Mouse (Mus musculus): ENCODE results near the gene Rnf212b. TPM values are rescaled to one million over a fixed set of nuclear protein-coding genes. Genes with fewer than 3 reads are reported as not detected.
"Not testable (repeated sequence)": the region's sequence is repeated elsewhere in the genome, so short reads cannot be mapped to it uniquely, and the experiment has no call there.

The Rnf212b gene
- not detected in 2 replicates for polyA plus RNA-seq (2012; ENCODE audit: insufficient read depth, insufficient read length, missing spikeins)

- H3K4me3 ChIP-seq (ENCODE audit: insufficient read depth, low read length): no peak within 1 kb of the TSS
- TF ChIP-seq POLR2A (IDR thresholded peaks at IDR 0.05; ENCODE audit: borderline replicate concordance, low read depth, low read length): no peak
- TF ChIP-seq CTCF (IDR thresholded peaks at IDR 0.05; ENCODE audit: low read depth, low read length): no peak
- H3K4me1 ChIP-seq (ENCODE audit: control insufficient read depth, insufficient read depth, low read length): peaks cover 3% of the 10 kb centered on the region; the same call in 1 of the 2 replicates
- H3K27ac ChIP-seq (ENCODE audit: insufficient read depth, low read depth, low read length): no peak within 1 kb of the TSS
Measured at GRCm38 (mm10) chr14:54813991-54814390, at the start of gene Rnf212b. TSS of gene Rnf212b (plus strand) at chr14:54814141.

- not testable (repeated sequence) for H3K27ac ChIP-seq (ENCODE audit: insufficient read depth, low read depth, low read length); H3K4me3 ChIP-seq (ENCODE audit: insufficient read depth, low read length)
- peaks cover 41% of the 10 kb centered on the region for H3K4me1 ChIP-seq (ENCODE audit: control insufficient read depth, insufficient read depth, low read length)
Measured at GRCm38 (mm10) chr14:54766937-54767336, 47.0 kb upstream of the Rnf212b start.

GRCm38 (mm10) chr14:54768314-54769067 is 45.5 kb upstream of the Rnf212b start:
- TF ChIP-seq POLR2A (IDR thresholded peaks at IDR 0.05; ENCODE audit: borderline replicate concordance, low read depth, low read length) (no peak), CTCF (IDR thresholded peaks at IDR 0.05; ENCODE audit: low read depth, low read length) (no peak)
- Histone ChIP-seq H3K4me1 (ENCODE audit: control insufficient read depth, insufficient read depth, low read length) (peaks cover 47% of the 10 kb centered on the region), H3K27ac (ENCODE audit: insufficient read depth, low read depth, low read length) (peak overlapping the region; percentile 89), H3K4me3 (ENCODE audit: insufficient read depth, low read length) (peak overlapping the region; percentile 14)

GRCm38 (mm10) chr14:54769068-54769425 is 44.9 kb upstream of the Rnf212b start:
- H3K4me3 ChIP-seq (ENCODE audit: insufficient read depth, low read length): no peak overlapping the region
- H3K4me1 ChIP-seq (ENCODE audit: control insufficient read depth, insufficient read depth, low read length): peaks cover 47% of the 10 kb centered on the region
- H3K27ac ChIP-seq (ENCODE audit: insufficient read depth, low read depth, low read length): peak overlapping the region; percentile 89
- TF ChIP-seq CTCF (IDR thresholded peaks at IDR 0.05; ENCODE audit: low read depth, low read length): no peak
- no peak for TF ChIP-seq POLR2A (IDR thresholded peaks at IDR 0.05; ENCODE audit: borderline replicate concordance, low read depth, low read length)

GRCm38 (mm10) chr14:54770373-54770772 is 43.6 kb upstream of the Rnf212b start:
- Histone ChIP-seq H3K4me3 (ENCODE audit: insufficient read depth, low read length) (no peak overlapping the region), H3K4me1 (ENCODE audit: control insufficient read depth, insufficient read depth, low read length) (peaks cover 51% of the 10 kb centered on the region), H3K27ac (ENCODE audit: insufficient read depth, low read depth, low read length) (peak overlapping the region; percentile 35)
- TF ChIP-seq CTCF (IDR thresholded peaks at IDR 0.05; ENCODE audit: low read depth, low read length) (no peak), POLR2A (IDR thresholded peaks at IDR 0.05; ENCODE audit: borderline replicate concordance, low read depth, low read length) (no peak)

GRCm38 (mm10) chr14:54772333-54772856 is 41.5 kb upstream of the Rnf212b start:
- no peak for TF ChIP-seq CTCF (IDR thresholded peaks at IDR 0.05; ENCODE audit: low read depth, low read length)
- TF ChIP-seq POLR2A (IDR thresholded peaks at IDR 0.05; ENCODE audit: borderline replicate concordance, low read depth, low read length): no peak
- no peak overlapping the region for H3K27ac ChIP-seq (ENCODE audit: insufficient read depth, low read depth, low read length)
- H3K4me1 ChIP-seq (ENCODE audit: control insufficient read depth, insufficient read depth, low read length): peaks cover 59% of the 10 kb centered on the region
- no peak overlapping the region for H3K4me3 ChIP-seq (ENCODE audit: insufficient read depth, low read length)

GRCm38 (mm10) chr14:54775534-54776041 is 38.4 kb upstream of the Rnf212b start:
- Histone ChIP-seq H3K27ac (ENCODE audit: insufficient read depth, low read depth, low read length) (no peak overlapping the region), H3K4me1 (ENCODE audit: control insufficient read depth, insufficient read depth, low read length) (peaks cover 43% of the 10 kb centered on the region), H3K4me3 (ENCODE audit: insufficient read depth, low read length) (no peak overlapping the region)
- TF ChIP-seq POLR2A (IDR thresholded peaks at IDR 0.05; ENCODE audit: borderline replicate concordance, low read depth, low read length): no peak
- no peak for TF ChIP-seq CTCF (IDR thresholded peaks at IDR 0.05; ENCODE audit: low read depth, low read length)

GRCm38 (mm10) chr14:54776768-54777167 is 37.2 kb upstream of the Rnf212b start:
- Histone ChIP-seq H3K27ac (ENCODE audit: insufficient read depth, low read depth, low read length) (no peak overlapping the region), H3K4me1 (ENCODE audit: control insufficient read depth, insufficient read depth, low read length) (peaks cover 33% of the 10 kb centered on the region), H3K4me3 (ENCODE audit: insufficient read depth, low read length) (no peak overlapping the region)
- TF ChIP-seq POLR2A (IDR thresholded peaks at IDR 0.05; ENCODE audit: borderline replicate concordance, low read depth, low read length) (no peak), CTCF (IDR thresholded peaks at IDR 0.05; ENCODE audit: low read depth, low read length) (no peak)

- Histone ChIP-seq H3K4me3 (ENCODE audit: insufficient read depth, low read length) (no peak overlapping the region), H3K27ac (ENCODE audit: insufficient read depth, low read depth, low read length) (no peak overlapping the region), H3K4me1 (ENCODE audit: control insufficient read depth, insufficient read depth, low read length) (peaks cover 29% of the 10 kb centered on the region)
- no peak for TF ChIP-seq CTCF (IDR thresholded peaks at IDR 0.05; ENCODE audit: low read depth, low read length)
- no peak for TF ChIP-seq POLR2A (IDR thresholded peaks at IDR 0.05; ENCODE audit: borderline replicate concordance, low read depth, low read length)
Measured at GRCm38 (mm10) chr14:54777893-54778292, 36.0 kb upstream of the Rnf212b start.

- TF ChIP-seq POLR2A (IDR thresholded peaks at IDR 0.05; ENCODE audit: borderline replicate concordance, low read depth, low read length): no peak
- TF ChIP-seq CTCF (IDR thresholded peaks at IDR 0.05; ENCODE audit: low read depth, low read length): no peak
- H3K27ac ChIP-seq (ENCODE audit: insufficient read depth, low read depth, low read length): no peak overlapping the region
- peaks cover 28% of the 10 kb centered on the region for H3K4me1 ChIP-seq (ENCODE audit: control insufficient read depth, insufficient read depth, low read length)
- H3K4me3 ChIP-seq (ENCODE audit: insufficient read depth, low read length): peak overlapping the region; percentile 83
Measured at GRCm38 (mm10) chr14:54780084-54780483, 33.9 kb upstream of the Rnf212b start.

All from bone marrow macrophage, adult 2 months (primary cell).